Mouse (Mus musculus) forebrain, embryonic 16.5 days (tissue): ENCODE measurements around the gene Tnfrsf13b. TPM values are rescaled to one million over a fixed set of nuclear protein-coding genes. Genes with fewer than 3 reads are reported as not detected.
A peak's percentile ranks its signal among the peaks of the same experiment; 100 is the strongest.
"Not testable (repeated sequence)": the region's sequence is repeated elsewhere in the genome, so short reads cannot be mapped to it uniquely, and the experiment has no call there.

Source experiments
- ATAC-seq: fragments of 200-750 bp; cut with Nextera tagmentation; 2 replicates; pipeline ENCODE4 v1.8.0; 2017; ENCODE audit warnings: mild to moderate bottlenecking, moderate library complexity
- H3K27ac ChIP-seq: fragments of 300-500 bp; sonication (generic); 2 replicates; pipeline ENCODE4 v1.5.1; 2014; ENCODE audit warnings: low read length, control low read depth
- H3K27me3 ChIP-seq: fragments of 300-500 bp; sonication (generic); replicated peaks from 2 replicates; pipeline ENCODE4 v1.6.1; 2014; ENCODE audit warnings: low read length; ENCODE audit not compliant: control insufficient read depth, insufficient read depth
- H3K36me3 ChIP-seq: fragments of 300-500 bp; sonication (generic); 2 replicates; pipeline ENCODE4 v1.6.1; 2014; ENCODE audit not compliant: control insufficient read depth, insufficient read depth
- H3K4me1 ChIP-seq: fragments of 300-500 bp; sonication (generic); replicated peaks from 2 replicates; pipeline ENCODE4 v1.6.1; 2014; ENCODE audit warnings: low read length; ENCODE audit not compliant: control insufficient read depth, insufficient read depth
- H3K4me2 ChIP-seq: fragments of 300-500 bp; sonication (generic); 2 replicates; pipeline ENCODE4 v1.6.1; 2014; ENCODE audit warnings: mild to moderate bottlenecking, low read length, control low read depth
- H3K4me3 ChIP-seq: fragments of 300-500 bp; sonication (generic); replicated peaks from 2 replicates; pipeline ENCODE4 v1.5.1; 2014; ENCODE audit warnings: mild to moderate bottlenecking, low read length, control low read depth
- H3K9ac ChIP-seq: fragments of 300-500 bp; sonication (generic); replicated peaks from 2 replicates; pipeline ENCODE4 v1.6.1; 2014; ENCODE audit warnings: low read depth, low read length, control low read depth
- H3K9me3 ChIP-seq: fragments of 300-500 bp; sonication (generic); 2 replicates; pipeline ENCODE4 v1.6.1; 2016; ENCODE audit warnings: low read length; ENCODE audit not compliant: control insufficient read depth
- WGBS: fragments of 180-500 bp; shearing (Covaris S2); extraction: QIAGEN DNeasy Blood & Tissue Kit; methylation state at CpG from one replicate; pipeline ENCODE4 v1.1.7; 2014; 5-methylcytosine and 5-hydroxymethylcytosine counted together
- polyA plus RNA-seq: library from polyadenylated mRNA; unstranded; fragments of >200 nt; fragmentation: Nextera tagmentation; extraction: Ambion mirVana; gene quantifications from 2 replicates; pipeline ENCODE4 v1.2.1, GENCODE M21; 2015

Gene Tnfrsf13b
- polyA plus RNA-seq, 1 experiment from 2014 or later: 0.57 TPM

DNA sequence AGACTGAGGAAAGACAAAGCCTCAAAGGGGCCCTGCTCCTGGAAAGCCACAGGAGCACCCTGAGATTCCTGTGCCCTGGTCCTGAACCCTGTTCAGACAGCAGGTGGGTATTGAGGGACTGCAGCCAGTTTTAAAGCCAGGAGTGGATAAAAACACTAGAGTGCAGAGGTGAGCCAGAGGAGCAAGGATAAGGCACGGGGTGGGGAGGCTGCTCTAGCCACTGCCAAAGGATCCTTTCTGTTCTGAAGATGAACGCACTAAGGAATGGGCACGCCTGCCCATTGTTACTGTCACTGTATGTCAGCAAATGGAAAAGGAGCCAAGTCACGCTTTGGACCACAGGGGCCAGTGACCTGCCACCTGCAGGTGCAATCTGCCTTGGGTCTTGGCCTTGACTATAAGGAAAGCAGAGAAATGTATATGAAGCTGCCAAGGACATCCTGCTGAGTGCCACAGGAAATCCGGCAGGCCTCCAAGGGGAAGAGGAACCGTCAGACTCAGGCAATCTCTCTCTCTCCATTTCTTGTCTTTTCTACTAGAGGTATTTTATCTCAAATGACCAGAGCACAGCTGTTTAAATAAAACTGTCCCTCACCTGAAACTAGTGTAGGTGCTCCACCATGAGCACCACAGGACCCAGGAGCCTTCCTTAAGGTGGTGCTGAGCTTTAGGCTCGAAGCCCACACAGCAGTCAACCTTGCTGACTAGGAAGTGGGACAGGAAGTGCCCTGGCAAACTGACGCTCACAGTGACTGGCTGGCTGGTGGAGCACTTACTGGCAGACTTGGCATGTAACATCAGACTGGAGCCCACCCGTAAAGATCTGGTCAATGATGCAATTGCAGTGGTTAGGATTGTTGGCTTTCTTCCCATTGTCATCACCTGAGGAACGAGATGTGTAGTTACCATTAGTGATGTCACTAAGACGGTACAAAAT lies 33.5 kb downstream of the Tnfrsf13b start:
- no peaks in the 10 kb centered on the region for H3K27me3 ChIP-seq
- no peak overlapping the region for H3K27ac ChIP-seq
- WGBS: 77% methylated on average over 11 of the region's 11 CpGs
- ATAC-seq: no peak
- no peaks in the 10 kb centered on the region for H3K4me1 ChIP-seq
- H3K36me3 ChIP-seq: peaks cover 94% of the 10 kb centered on the region
- H3K9me3 ChIP-seq: no peaks in the 10 kb centered on the region
- H3K9ac ChIP-seq: no peak overlapping the region
- H3K4me3 ChIP-seq: no peak overlapping the region
- H3K4me2 ChIP-seq: no peak overlapping the region

DNA sequence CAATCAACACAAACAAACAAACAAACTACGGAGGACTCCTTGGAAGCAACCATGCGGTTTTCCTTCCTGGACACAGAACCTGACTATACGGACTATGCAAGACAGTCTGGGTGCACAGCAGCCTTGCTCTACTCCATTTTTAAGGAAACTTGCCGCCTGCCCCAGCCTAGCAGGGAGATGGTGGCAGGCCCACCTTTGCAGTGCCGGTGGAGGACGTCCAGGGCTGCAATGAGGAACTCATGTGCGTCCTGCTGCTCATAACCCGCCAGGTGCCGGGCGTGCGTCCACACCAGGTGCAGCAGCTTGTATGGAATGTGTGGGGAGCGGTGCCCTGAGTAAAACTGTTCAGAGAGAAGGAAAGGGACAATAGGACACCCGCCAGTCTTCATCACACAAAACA lies 34.6 kb downstream of the Tnfrsf13b start:
- Histone ChIP-seq H3K4me1 (no peaks in the 10 kb centered on the region), H3K36me3 (peaks cover 94% of the 10 kb centered on the region), H3K27me3 (no peaks in the 10 kb centered on the region), H3K4me3 (no peak overlapping the region), H3K4me2 (no peak overlapping the region), H3K9ac (no peak overlapping the region), H3K27ac (no peak overlapping the region), H3K9me3 (no peaks in the 10 kb centered on the region)
- ATAC-seq: no peak
- WGBS: 92% methylated on average over 13 of the region's 13 CpGs

DNA sequence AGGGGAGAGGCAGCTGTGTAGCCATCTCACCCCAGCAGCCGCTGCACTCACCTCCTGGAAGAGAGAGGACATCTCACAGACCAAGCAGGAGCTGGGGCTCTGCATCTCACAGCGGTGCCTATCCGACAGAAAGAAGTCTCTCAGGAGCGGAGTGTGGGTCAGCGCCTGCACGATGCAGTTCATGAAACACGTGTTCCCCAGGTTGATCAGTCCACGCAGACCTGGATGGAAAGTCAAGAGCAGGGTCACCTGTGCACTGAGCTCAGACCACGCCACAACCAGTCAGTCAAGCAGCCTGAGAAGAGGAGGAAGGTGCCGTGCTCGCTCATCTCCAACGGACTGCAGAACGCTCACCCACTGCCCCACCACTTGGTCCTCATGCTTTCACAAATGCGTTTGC lies 36.2 kb downstream of the Tnfrsf13b start:
- Histone ChIP-seq H3K36me3 (peaks cover 89% of the 10 kb centered on the region), H3K9ac (no peak overlapping the region), H3K27ac (no peak overlapping the region), H3K4me3 (no peak overlapping the region), H3K4me2 (no peak overlapping the region), H3K9me3 (no peaks in the 10 kb centered on the region), H3K4me1 (no peaks in the 10 kb centered on the region), H3K27me3 (no peaks in the 10 kb centered on the region)
- ATAC-seq: no peak
- WGBS: 98% methylated on average over 14 of the region's 14 CpGs

DNA sequence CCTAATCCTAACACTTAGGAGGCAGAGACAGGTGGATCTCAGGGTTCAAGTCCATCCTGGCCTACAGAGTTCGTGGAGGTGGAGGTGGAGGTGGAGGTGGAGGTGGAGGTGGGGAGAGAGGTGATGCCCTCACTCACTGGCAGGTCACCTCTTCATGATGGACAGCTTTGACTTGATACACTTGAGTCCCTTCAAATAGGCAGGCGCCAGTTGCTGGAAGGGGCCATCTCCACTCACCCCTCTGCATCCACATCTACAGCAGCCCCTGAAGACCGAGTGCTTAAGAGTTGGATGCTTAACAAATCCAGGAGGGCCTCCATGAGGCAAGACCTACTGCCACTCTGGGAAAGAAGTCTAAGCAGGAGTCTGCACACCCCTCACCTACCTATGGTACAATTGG lies 36.8 kb downstream of the Tnfrsf13b start:
- WGBS: 90% methylated on average over 3 of the region's 3 CpGs
- no peak overlapping the region for H3K4me3 ChIP-seq
- no peak for ATAC-seq
- no peak overlapping the region for H3K27ac ChIP-seq
- H3K9ac ChIP-seq: no peak overlapping the region
- H3K4me1 ChIP-seq: peaks cover 2% of the 10 kb centered on the region; the same call in 1 of the 2 replicates
- no peak overlapping the region for H3K4me2 ChIP-seq
- H3K36me3 ChIP-seq: peaks cover 85% of the 10 kb centered on the region
- H3K9me3 ChIP-seq: no peaks in the 10 kb centered on the region
- H3K27me3 ChIP-seq: no peaks in the 10 kb centered on the region

DNA sequence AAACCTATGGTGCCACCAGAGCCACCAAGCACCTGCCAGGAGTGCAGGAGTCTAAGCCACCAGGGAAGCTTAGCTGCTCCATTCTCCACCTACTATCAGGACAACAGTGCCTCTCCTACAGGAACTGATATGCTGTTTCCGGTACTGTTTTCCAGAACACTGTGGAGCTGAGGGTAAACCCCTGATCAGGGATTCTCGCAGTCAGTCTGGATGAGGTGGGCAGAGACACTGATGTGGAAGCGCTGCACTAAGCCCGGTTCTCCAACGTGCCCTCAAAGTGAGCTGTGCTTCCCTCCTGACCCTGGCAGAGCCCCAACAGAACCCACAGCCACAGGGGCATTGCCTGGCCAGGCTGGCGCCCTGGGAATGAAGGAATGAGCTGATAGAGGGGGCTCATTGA lies 37.8 kb downstream of the Tnfrsf13b start:
- H3K9me3 ChIP-seq: no peaks in the 10 kb centered on the region
- no peak for ATAC-seq

DNA sequence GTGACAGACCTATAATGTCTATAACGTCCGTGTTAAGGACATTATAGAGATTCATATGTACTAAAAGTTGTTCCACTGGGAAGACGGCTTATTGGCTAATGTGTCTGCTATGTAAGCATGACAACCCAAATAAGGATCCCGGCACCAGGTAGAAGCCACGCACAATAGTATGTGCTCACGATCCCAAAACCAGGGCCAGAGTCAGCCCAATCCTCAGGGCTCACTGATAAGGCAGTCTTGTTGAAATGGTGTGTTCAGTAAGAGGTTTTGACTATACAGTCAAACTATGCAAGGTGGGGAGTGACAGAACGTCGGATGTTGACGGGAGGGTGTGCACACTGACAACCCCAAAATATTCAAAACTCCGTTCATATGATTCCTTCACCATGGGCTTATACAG lies 38.3 kb downstream of the Tnfrsf13b start:
- Histone ChIP-seq H3K36me3 (peaks cover 70% of the 10 kb centered on the region), H3K9ac (no peak overlapping the region), H3K4me2 (no peak overlapping the region), H3K4me1 (peaks cover 15% of the 10 kb centered on the region), H3K9me3 (no peaks in the 10 kb centered on the region), H3K27me3 (no peaks in the 10 kb centered on the region), H3K27ac (no peak overlapping the region), H3K4me3 (no peak overlapping the region)
- 95% methylated on average over 10 of the region's 10 CpGs for WGBS
- ATAC-seq: no peak

More for the DNA sequence above, 37.8 kb downstream of the Tnfrsf13b start:
- Histone ChIP-seq H3K27me3 (no peaks in the 10 kb centered on the region), H3K4me1 (peaks cover 11% of the 10 kb centered on the region), H3K4me3 (no peak overlapping the region), H3K36me3 (peaks cover 75% of the 10 kb centered on the region), H3K4me2 (no peak overlapping the region), H3K27ac (no peak overlapping the region), H3K9ac (no peak overlapping the region)
- 92% methylated on average over 6 of the region's 6 CpGs for WGBS

DNA sequence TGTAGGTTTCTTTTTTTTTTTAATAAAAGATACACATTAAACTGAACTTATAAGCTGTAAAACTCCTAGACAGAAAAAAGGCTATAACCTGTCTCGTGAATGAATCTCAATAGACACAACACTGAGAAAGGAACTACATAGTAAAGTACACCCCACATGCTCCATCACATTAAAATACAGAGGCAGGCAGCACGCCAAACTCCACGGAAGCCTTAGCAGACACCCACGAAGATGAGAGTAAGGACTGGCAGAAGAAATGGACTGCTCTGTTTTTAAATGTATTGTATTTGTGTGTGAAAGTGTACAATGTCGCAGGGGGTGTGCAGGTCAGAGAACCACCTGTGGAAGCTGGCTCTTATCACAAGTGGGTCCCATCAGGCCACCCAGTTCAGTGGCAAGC lies 43.6 kb downstream of the Tnfrsf13b start:
- Histone ChIP-seq H3K27ac (no peak overlapping the region), H3K27me3 (no peaks in the 10 kb centered on the region), H3K4me1 (peaks cover 50% of the 10 kb centered on the region), H3K9ac (no peak overlapping the region), H3K4me3 (no peak overlapping the region), H3K9me3 (no peaks in the 10 kb centered on the region), H3K4me2 (peak overlapping the region; percentile 20; the same call in 1 of the 2 replicates), H3K36me3 (peaks cover 19% of the 10 kb centered on the region)
- no peak for ATAC-seq
- WGBS: 60% methylated on average over 5 of the region's 5 CpGs

DNA sequence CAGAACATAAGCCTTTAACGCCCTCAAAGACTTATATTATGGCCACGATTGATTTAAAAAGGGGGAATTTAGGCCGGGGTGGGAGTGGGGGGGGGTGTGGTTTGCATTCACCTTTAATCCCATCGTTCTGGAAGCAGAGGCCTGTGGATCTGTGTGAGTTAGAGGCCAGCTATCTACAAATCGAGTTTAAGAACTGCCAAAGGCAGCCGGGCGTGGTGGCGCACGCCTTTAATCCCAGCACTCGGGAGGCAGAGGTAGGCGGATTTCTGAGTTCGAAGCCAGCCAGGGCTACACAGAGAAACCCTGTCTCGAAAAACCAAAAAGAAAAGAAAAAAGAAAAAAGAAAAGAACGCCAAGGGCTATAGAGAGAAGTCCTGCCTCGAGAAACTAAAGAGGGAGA lies 46.9 kb downstream of the Tnfrsf13b start:
- peak overlapping the region; percentile 100; the same call in 1 of the 2 replicates for H3K9ac ChIP-seq
- peak overlapping the region; percentile 100 for H3K4me3 ChIP-seq
- H3K4me1 ChIP-seq: peaks cover 50% of the 10 kb centered on the region
- ATAC-seq, H3K36me3 ChIP-seq, H3K9me3 ChIP-seq, H3K27me3 ChIP-seq, H3K27ac ChIP-seq: not testable (repeated sequence)
- peak overlapping the region; percentile 77 for H3K4me2 ChIP-seq
- WGBS: 14% methylated on average over 15 of the region's 15 CpGs

DNA sequence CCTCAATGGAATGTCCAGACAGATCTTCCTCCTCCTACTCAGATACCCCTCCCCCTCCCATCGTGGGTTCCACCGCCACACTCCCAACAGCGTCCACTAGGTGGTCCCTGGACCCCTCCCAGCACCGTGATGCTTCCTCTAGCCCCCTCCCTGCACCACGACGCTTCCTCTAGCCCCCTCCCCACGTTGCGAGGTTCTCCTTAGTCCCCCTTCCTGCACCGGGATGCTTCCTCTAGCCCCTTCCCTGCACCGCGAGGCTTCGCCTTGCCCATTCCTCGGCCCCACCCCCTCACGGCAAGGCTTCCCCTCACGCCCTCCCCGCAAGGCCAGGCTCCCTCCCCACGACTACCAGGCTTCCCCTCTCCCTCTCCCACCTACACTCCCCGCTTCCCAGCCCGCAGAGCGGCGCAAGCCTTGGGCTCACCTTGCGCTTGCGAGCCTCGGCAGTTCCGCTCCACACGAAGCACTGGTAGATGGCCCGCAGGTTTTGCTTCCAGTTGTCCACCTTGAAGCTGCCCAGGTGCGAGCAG lies 47.8 kb downstream of the Tnfrsf13b start:
- Histone ChIP-seq H3K9ac (peak overlapping the region; percentile 100), H3K4me1 (peaks cover 42% of the 10 kb centered on the region), H3K4me3 (peak overlapping the region; percentile 100), H3K36me3 (no peaks in the 10 kb centered on the region), H3K9me3 (no peaks in the 10 kb centered on the region), H3K27me3 (no peaks in the 10 kb centered on the region), H3K27ac (peak overlapping the region; percentile 100), H3K4me2 (peak overlapping the region; percentile 77)
- 0% methylated on average over 28 of the region's 28 CpGs for WGBS
- peak; percentile 22 for ATAC-seq
